Mouse (Mus musculus) cerebral cortex, adult 2 months (tissue): ENCODE results near the gene Scgb1b18.

Source experiments
- WGBS: fragments of 180-500 bp; shearing (Covaris S2); methylation state at CpG from one replicate; pipeline ENCODE4 v1.1.7; 2018; 5-methylcytosine and 5-hydroxymethylcytosine counted together

Scgb1b18 gene

DNA sequence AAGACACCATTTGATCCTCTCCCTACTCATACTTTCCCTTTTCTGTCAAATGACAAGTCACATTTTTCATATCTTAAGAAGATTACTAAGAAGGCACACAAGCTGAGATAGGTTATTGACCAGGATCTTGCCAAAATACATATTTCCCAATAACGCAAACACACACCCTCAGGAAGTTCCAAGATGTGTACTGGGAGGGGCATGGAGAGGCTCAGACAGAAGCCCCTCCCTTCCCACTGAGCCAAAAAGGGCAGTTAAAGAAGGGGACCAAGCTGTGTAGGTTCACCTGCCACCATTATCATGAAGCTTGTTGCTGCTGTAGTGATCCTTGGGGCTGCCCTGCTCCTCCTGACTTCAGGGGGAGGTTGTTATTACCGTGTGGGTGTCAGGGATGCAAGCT is at the start of gene Scgb1b18:
TSS of gene Scgb1b18 (plus strand) at position 301 of the 400 bp plus-strand sequence.
- WGBS: no CpG with 5 or more reads among the region's 2 CpGs

DNA sequence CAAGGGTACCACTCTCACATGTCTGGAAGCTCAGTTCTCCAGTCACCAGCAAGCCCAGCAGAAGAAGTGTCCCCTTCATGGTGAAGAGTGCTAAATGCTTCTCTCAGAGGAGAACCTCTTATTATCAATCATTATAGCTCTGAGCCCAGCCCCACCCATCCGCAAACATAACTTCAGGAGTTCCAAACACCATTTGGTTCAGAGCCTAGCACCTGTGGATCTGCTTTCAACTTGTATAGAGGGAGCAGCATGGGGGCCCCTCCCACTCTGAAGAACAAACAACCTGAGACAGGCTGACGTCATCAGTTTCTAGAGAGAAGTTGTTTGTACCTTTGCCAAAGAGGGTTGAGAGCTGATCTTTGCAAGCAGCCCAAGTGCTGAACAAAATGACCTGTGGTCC is 11.6 kb upstream of the Scgb1b18 start, which contains the start of gene Scgb2b18:
TSS of gene Scgb2b18 (minus strand) at position 101 of the 400 bp plus-strand sequence.
- 90% methylated on average over 2 of the region's 2 CpGs for WGBS
